Mouse (Mus musculus): Measurements from ENCODE around the gene Ctsk. TPM values are rescaled to one million over a fixed set of nuclear protein-coding genes. Genes with fewer than 3 reads are reported as not detected.

Gene Ctsk
- polyA plus RNA-seq, 1 experiment from 2014 or later = 15.1 TPM

DNA sequence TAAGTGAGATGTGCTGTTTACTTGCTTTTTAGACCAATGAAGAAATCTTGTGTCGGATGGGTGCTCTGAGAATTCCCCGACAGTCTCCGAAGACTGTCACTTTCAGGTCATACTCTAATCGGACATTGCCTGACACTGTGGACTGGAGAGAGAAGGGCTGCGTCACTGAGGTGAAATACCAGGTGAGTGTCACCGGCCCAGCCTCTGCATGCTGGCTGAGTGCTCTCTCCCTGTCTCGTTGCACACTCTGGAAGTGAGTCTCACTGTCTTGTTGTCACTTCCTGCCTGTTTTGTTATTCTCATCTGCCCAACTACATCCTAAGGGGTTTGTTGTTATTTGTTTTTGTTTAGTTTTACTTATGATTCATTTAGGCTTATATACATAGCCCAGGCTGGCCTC is 43.9 kb downstream of the Ctsk start:
- Histone ChIP-seq H3K4me2 (no peak overlapping the region), H3K27me3 (replicated peaks) (no peaks in the 10 kb centered on the region), H3K4me3 (no peak overlapping the region), H3K9me3 (replicated peaks) (0 out of 2 replicates have a peak, but pooled peaks cover 2% of the 10 kb centered on the region), H3K36me3 (no peaks in the 10 kb centered on the region), H3K9ac (no peak overlapping the region), H3K27ac (ENCODE audit: poor library complexity, severe bottlenecking) (no peak overlapping the region), H3K4me1 (replicated peaks) (no peaks in the 10 kb centered on the region)
- ATAC-seq (ENCODE audit: insufficient number of reproducible peaks, low FRiP score) = no peak
- 67% methylated on average over 7 of the region's 7 CpGs for WGBS

DNA sequence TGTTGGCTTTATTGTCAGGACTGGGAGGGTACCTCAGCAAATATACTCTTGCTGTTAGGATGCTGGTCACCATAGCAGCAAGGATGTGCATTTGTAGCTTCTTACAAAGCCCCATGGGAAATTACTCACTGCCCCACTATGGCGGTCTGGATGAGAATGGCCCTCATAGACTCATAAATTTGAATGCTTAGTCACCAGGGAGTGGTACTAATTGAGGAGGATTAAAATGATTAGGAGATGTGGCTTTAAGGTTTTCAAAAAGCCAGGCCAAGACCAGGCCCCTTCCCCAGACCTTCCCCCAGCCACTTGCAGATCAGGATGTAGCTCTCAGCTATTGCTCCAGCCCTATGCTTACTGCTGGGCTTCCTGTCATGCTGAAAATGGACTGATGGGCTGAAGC is 51.1 kb downstream of the Ctsk start:
- Histone ChIP-seq H3K4me2 (no peak overlapping the region), H3K36me3 (no peaks in the 10 kb centered on the region), H3K27ac (ENCODE audit: poor library complexity, severe bottlenecking) (no peak overlapping the region), H3K9ac (no peak overlapping the region), H3K4me1 (replicated peaks) (no peaks in the 10 kb centered on the region), H3K27me3 (replicated peaks) (no peaks in the 10 kb centered on the region), H3K4me3 (no peak overlapping the region), H3K9me3 (replicated peaks) (0 out of 2 replicates have a peak, but pooled peaks cover 2% of the 10 kb centered on the region)
- no peak for ATAC-seq (ENCODE audit: insufficient number of reproducible peaks, low FRiP score)
- 76% methylated on average over 1 of the region's 1 CpGs for WGBS

DNA sequence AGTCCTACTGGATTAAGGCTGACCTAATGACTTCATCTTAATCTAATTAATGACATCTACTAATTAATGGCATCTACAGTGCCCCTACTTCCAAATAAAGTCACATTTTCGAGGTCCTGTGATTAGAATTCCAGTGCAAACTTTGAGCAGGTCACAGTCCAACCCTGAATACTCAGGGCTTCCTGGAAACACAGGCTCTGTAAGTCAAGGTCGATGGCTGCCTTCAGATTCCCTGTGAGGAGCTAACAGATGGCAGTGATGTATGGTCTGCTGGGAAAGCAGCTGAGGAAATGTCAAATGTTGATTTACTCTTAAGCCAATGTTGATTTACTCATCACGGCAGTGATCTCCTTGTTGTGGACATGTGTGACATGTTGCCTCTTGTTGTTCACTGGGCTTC is 54.9 kb downstream of the Ctsk start:
- Histone ChIP-seq H3K9ac (no peak overlapping the region), H3K9me3 (replicated peaks) (no peaks in the 10 kb centered on the region), H3K4me2 (no peak overlapping the region), H3K27ac (ENCODE audit: poor library complexity, severe bottlenecking) (no peak overlapping the region), H3K4me3 (no peak overlapping the region), H3K4me1 (replicated peaks) (no peaks in the 10 kb centered on the region), H3K36me3 (no peaks in the 10 kb centered on the region), H3K27me3 (replicated peaks) (no peaks in the 10 kb centered on the region)
- ATAC-seq (ENCODE audit: insufficient number of reproducible peaks, low FRiP score) = no peak
- 62% methylated on average over 3 of the region's 3 CpGs for WGBS

Other genes with a start within 250 kb of the Ctsk start
- gene Bnipl, start 248.1 kb upstream of the Ctsk start, polyA plus RNA-seq (2016; fragmentation: Nextera tagmentation; extraction: Ambion mirVana) = not detected in 2 replicates
- gene Mindy1, start 217.9 kb upstream of the Ctsk start, polyA plus RNA-seq (2016; fragmentation: Nextera tagmentation; extraction: Ambion mirVana) = 26.9 and 29.7 TPM in 2 replicates
- 29.5 and 31.7 TPM in 2 replicates for gene Prune1, start 217.2 kb upstream of the Ctsk start, polyA plus RNA-seq (2016; fragmentation: Nextera tagmentation; extraction: Ambion mirVana)
- gene Anxa9, start 192.1 kb upstream of the Ctsk start, polyA plus RNA-seq (2016; fragmentation: Nextera tagmentation; extraction: Ambion mirVana) = 1.2 and 1.7 TPM in 2 replicates
- gene Cers2, start 184.5 kb upstream of the Ctsk start, polyA plus RNA-seq (2016; fragmentation: Nextera tagmentation; extraction: Ambion mirVana) = 136 and 137 TPM in 2 replicates
- gene Setdb1, start 142.1 kb upstream of the Ctsk start, polyA plus RNA-seq (2016; fragmentation: Nextera tagmentation; extraction: Ambion mirVana) = 29.7 and 30.9 TPM in 2 replicates
- not detected in 2 replicates for gene 4930558C23Rik, start 96.4 kb upstream of the Ctsk start, polyA plus RNA-seq (2016; fragmentation: Nextera tagmentation; extraction: Ambion mirVana)
- gene Arnt, start 64.9 kb upstream of the Ctsk start, polyA plus RNA-seq (2016; fragmentation: Nextera tagmentation; extraction: Ambion mirVana) = 35.0 and 38.0 TPM in 2 replicates
- 5.3 and 7.5 TPM in 2 replicates for gene Ctss, start 27.5 kb downstream of the Ctsk start, polyA plus RNA-seq (2016; fragmentation: Nextera tagmentation; extraction: Ambion mirVana)
- not detected in 2 replicates for gene Hormad1, start 60.4 kb downstream of the Ctsk start, polyA plus RNA-seq (2016; fragmentation: Nextera tagmentation; extraction: Ambion mirVana)
- 24.1 and 25.1 TPM in 2 replicates for gene Golph3l, start 89.7 kb downstream of the Ctsk start, polyA plus RNA-seq (2016; fragmentation: Nextera tagmentation; extraction: Ambion mirVana)
- gene Ensa, start 125.7 kb downstream of the Ctsk start, polyA plus RNA-seq (2016; fragmentation: Nextera tagmentation; extraction: Ambion mirVana) = 50.8 and 51.4 TPM in 2 replicates
- gene Mcl1, start 159.5 kb downstream of the Ctsk start, polyA plus RNA-seq (2016; fragmentation: Nextera tagmentation; extraction: Ambion mirVana) = 65.2 and 66.9 TPM in 2 replicates
- gene Adamtsl4, start 188.7 kb downstream of the Ctsk start, polyA plus RNA-seq (2016; fragmentation: Nextera tagmentation; extraction: Ambion mirVana) = 4.3 and 4.9 TPM in 2 replicates
- 82.4 and 90.1 TPM in 2 replicates for gene Ecm1, start 240.3 kb downstream of the Ctsk start, polyA plus RNA-seq (2016; fragmentation: Nextera tagmentation; extraction: Ambion mirVana)